Mouse (Mus musculus): ENCODE data around the gene Hes2.

- TF ChIP-seq POLR2A (IDR thresholded peaks at IDR 0.05; ENCODE audit: low read depth, low read length) (no peak), CTCF (IDR thresholded peaks at IDR 0.05; ENCODE audit: extremely low read depth, insufficient read depth, insufficient read length, insufficient replicate concordance) (no peak)
Measured at GRCm38 (mm10) chr4:152133213-152133612, 25.5 kb upstream of the Hes2 start.
